Mouse (Mus musculus): ENCODE measurements around the gene Grin3b.

Grin3b gene

GRCm38 (mm10) chr10:79970415-79971182 lies at the start of gene Grin3b:
Gene Grin3b (plus strand): TSS chr10:79970715.
- DNase-seq (ENCODE audit: extremely low read depth, low read depth, low spot score), result no peak

- no peak for DNase-seq (ENCODE audit: extremely low read depth, low read depth, low spot score)
Observed at GRCm38 (mm10) chr10:79920958-79921535, 49.5 kb upstream of the Grin3b start, which contains the start of gene R3hdm4. Gene R3hdm4 (minus strand): TSS chr10:79921208.

GRCm38 (mm10) chr10:79921572-79921971 lies 48.9 kb upstream of the Grin3b start:
- DNase-seq (ENCODE audit: extremely low read depth, low read depth, low spot score), result no peak

GRCm38 (mm10) chr10:79924998-79925784 lies 45.3 kb upstream of the Grin3b start:
- no peak for DNase-seq (ENCODE audit: extremely low read depth, low read depth, low spot score)

- DNase-seq (ENCODE audit: extremely low read depth, low read depth, low spot score), result no peak
Observed at GRCm38 (mm10) chr10:79925785-79926490, 44.6 kb upstream of the Grin3b start.

GRCm38 (mm10) chr10:79926491-79927323 lies 43.8 kb upstream of the Grin3b start, which contains the start of gene Arid3a:
Gene Arid3a (plus strand): TSS chr10:79927043.
- no peak for DNase-seq (ENCODE audit: extremely low read depth, low read depth, low spot score)

- DNase-seq (ENCODE audit: extremely low read depth, low read depth, low spot score), result no peak
Observed at GRCm38 (mm10) chr10:79927324-79928029, 43.0 kb upstream of the Grin3b start.

GRCm38 (mm10) chr10:79928030-79928694 lies 42.4 kb upstream of the Grin3b start:
- DNase-seq (ENCODE audit: extremely low read depth, low read depth, low spot score), result no peak

- no peak for DNase-seq (ENCODE audit: extremely low read depth, low read depth, low spot score)
Observed at GRCm38 (mm10) chr10:79928907-79929701, 41.4 kb upstream of the Grin3b start.

GRCm38 (mm10) chr10:79929967-79930825 lies 40.3 kb upstream of the Grin3b start:
- DNase-seq (ENCODE audit: extremely low read depth, low read depth, low spot score), result no peak

- no peak for DNase-seq (ENCODE audit: extremely low read depth, low read depth, low spot score)
Observed at GRCm38 (mm10) chr10:79930826-79931186, 39.7 kb upstream of the Grin3b start.

GRCm38 (mm10) chr10:79931797-79932196 lies 38.7 kb upstream of the Grin3b start:
- no peak for DNase-seq (ENCODE audit: extremely low read depth, low read depth, low spot score)

GRCm38 (mm10) chr10:79932736-79933135 lies 37.8 kb upstream of the Grin3b start:
- no peak for DNase-seq (ENCODE audit: extremely low read depth, low read depth, low spot score)

- no peak for DNase-seq (ENCODE audit: extremely low read depth, low read depth, low spot score)
Observed at GRCm38 (mm10) chr10:79933145-79933679, 37.3 kb upstream of the Grin3b start.

GRCm38 (mm10) chr10:79933861-79934260 lies 36.7 kb upstream of the Grin3b start:
- no peak for DNase-seq (ENCODE audit: extremely low read depth, low read depth, low spot score)

- peak; percentile 46 for DNase-seq (ENCODE audit: extremely low read depth, low read depth, low spot score)
Observed at GRCm38 (mm10) chr10:79934272-79934721, 36.2 kb upstream of the Grin3b start.

Measured in fat pad, adult 2 months (tissue).